Mouse (Mus musculus) induced T-regulatory cell, adult 2 months (primary cell): ENCODE data around the gene Pid1.
A peak's percentile ranks its signal among the peaks of the same experiment; 100 is the strongest.

Experiments
- DNase-seq: peaks from one replicate; pipeline ENCODE4 v3.0.0-alpha.2; 2012; ENCODE audit warnings: low read depth

The Pid1 gene

GRCm38 (mm10) chr1:84363967-84364366, at the start of gene Pid1:
TSS of gene Pid1 (minus strand) at chr1:84364180.
- no peak for DNase-seq

GRCm38 (mm10) chr1:84409514-84409913, 45.5 kb upstream of the Pid1 start:
- DNase-seq: no peak

- no peak for DNase-seq
Observed at GRCm38 (mm10) chr1:84408873-84409272, 44.9 kb upstream of the Pid1 start.

GRCm38 (mm10) chr1:84406891-84407290, 42.9 kb upstream of the Pid1 start:
- peak; percentile 10 for DNase-seq

GRCm38 (mm10) chr1:84405551-84406290, 41.7 kb upstream of the Pid1 start:
- no peak for DNase-seq

GRCm38 (mm10) chr1:84404880-84405279, 40.9 kb upstream of the Pid1 start:
- no peak for DNase-seq

GRCm38 (mm10) chr1:84402154-84402553, 38.2 kb upstream of the Pid1 start:
- no peak for DNase-seq

GRCm38 (mm10) chr1:84399671-84400070, 35.7 kb upstream of the Pid1 start:
- DNase-seq: no peak

GRCm38 (mm10) chr1:84399118-84399517, 35.1 kb upstream of the Pid1 start:
- DNase-seq: no peak

GRCm38 (mm10) chr1:84396787-84397186, 32.8 kb upstream of the Pid1 start:
- no peak for DNase-seq

- DNase-seq: no peak
Observed at GRCm38 (mm10) chr1:84395928-84396327, 31.9 kb upstream of the Pid1 start.

- DNase-seq: no peak
Observed at GRCm38 (mm10) chr1:84390961-84391360, 27.0 kb upstream of the Pid1 start.

GRCm38 (mm10) chr1:84387616-84388015, 23.6 kb upstream of the Pid1 start:
- no peak for DNase-seq

- DNase-seq: no peak
Observed at GRCm38 (mm10) chr1:84386481-84387146, 22.6 kb upstream of the Pid1 start.

GRCm38 (mm10) chr1:84382709-84383108, 18.7 kb upstream of the Pid1 start:
- DNase-seq: no peak

GRCm38 (mm10) chr1:84382064-84382463, 18.1 kb upstream of the Pid1 start:
- DNase-seq: no peak

- DNase-seq: no peak
Observed at GRCm38 (mm10) chr1:84380895-84381294, 16.9 kb upstream of the Pid1 start.

GRCm38 (mm10) chr1:84367733-84368132, 3.8 kb upstream of the Pid1 start:
- no peak for DNase-seq

- DNase-seq: no peak
Observed at GRCm38 (mm10) chr1:84366553-84366952, 2.6 kb upstream of the Pid1 start.

- no peak for DNase-seq
Observed at GRCm38 (mm10) chr1:84362709-84363617, 1.0 kb downstream of the Pid1 start.

GRCm38 (mm10) chr1:84362209-84362608, 1.8 kb downstream of the Pid1 start:
- no peak for DNase-seq

- no peak for DNase-seq
Observed at GRCm38 (mm10) chr1:84361389-84361788, 2.6 kb downstream of the Pid1 start.
